Comparison of ENCODE assay signal across 8 mouse cellular contexts in the genomic region with DNA sequence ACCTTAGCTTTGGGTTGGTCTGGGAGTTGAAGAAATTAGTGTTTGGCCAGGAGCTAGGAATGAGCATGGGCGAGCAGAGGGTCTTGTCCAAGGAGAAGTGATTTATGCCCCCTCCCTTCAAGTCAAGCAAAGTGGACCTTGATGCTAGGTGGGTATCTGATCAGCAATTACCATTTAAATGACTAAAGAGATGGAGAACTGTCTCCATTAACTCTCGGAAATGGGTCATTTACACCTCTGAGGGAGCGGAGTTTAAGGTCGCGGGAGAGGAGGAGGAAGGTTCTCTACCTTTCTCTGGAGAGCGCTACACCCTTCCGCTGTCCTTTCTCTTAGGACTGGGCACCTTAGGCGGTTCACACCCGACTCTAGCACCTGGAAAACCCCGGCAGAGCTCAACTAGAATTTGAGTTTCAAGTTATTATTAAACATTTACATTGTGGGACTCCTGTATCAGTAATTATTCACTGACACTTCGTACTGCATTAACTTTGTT. TPM values are rescaled to one million over a fixed set of nuclear protein-coding genes. Genes with fewer than 3 reads are reported as not detected.
DNase-seq lines count a peak whose midpoint lies in the region; ATAC-seq and TF ChIP-seq lines count a peak whose summit lies in the region.

A gene (minus strand): TSS at position 97 of the 493 bp plus-strand sequence.

- WGBS in lung, adult 2 months = 35% methylated on average over 11 of the region's 11 CpGs
- 9% methylated on average over 11 of the region's 11 CpGs for WGBS in embryonic facial prominence, embryonic 14.5 days
- 5% methylated on average over 11 of the region's 11 CpGs for WGBS in hindbrain, embryonic 14.5 days

- no peak for TF ChIP-seq POLR2A in lung, adult 2 months (IDR thresholded peaks at IDR 0.05; ENCODE audit: borderline replicate concordance, extremely low read depth, low read depth, low read length)
- TF ChIP-seq POLR2A in myocyte (IDR thresholded peaks at IDR 0.05; ENCODE audit: insufficient read length, low read depth) = no peak

- peak within 1 kb of the TSS; percentile 41 for H3ac ChIP-seq in myocyte (ENCODE audit: control insufficient read depth, insufficient read length)

- peak within 1 kb of the TSS; percentile 63 for H3K9ac ChIP-seq in embryonic facial prominence, embryonic 14.5 days (ENCODE audit: low read depth, low read length)
- H3K9ac ChIP-seq in hindbrain, embryonic 14.5 days = peak within 1 kb of the TSS; percentile 62

- TF ChIP-seq CTCF in lung, adult 2 months (IDR thresholded peaks at IDR 0.05; ENCODE audit: insufficient read depth, low read length) = no peak

- DNase-seq in lung, adult 2 months = no peak
- no peak for DNase-seq in lung, postnatal 4 days
- no peak for DNase-seq in embryonic facial prominence, embryonic 14.5 days (ENCODE audit: low spot score)
- DNase-seq in hindbrain, embryonic 14.5 days (ENCODE audit: low spot score) = no peak
- no peak for DNase-seq in embryo, embryonic 9.5 days (ENCODE audit: extremely low spot score)
- no peak for DNase-seq in cerebellum, adult 11-12 months
- no peak for DNase-seq in thymus, postnatal 10 days (ENCODE audit: low spot score in 2 of 2)

- no peaks in the 10 kb centered on the region for H3K79me2 ChIP-seq in myocyte (ENCODE audit: control insufficient read depth, insufficient read depth)

- no peak within 1 kb of the TSS for H3K27ac ChIP-seq in embryonic facial prominence, embryonic 14.5 days (replicated peaks; ENCODE audit: low read depth, low read length)
- H3K27ac ChIP-seq in hindbrain, embryonic 14.5 days = no peak within 1 kb of the TSS

- no peak for ATAC-seq in embryonic facial prominence, embryonic 14.5 days (ENCODE audit: low read depth)
- ATAC-seq in hindbrain, embryonic 14.5 days (ENCODE audit: low FRiP score) = no peak

- no peaks in the 10 kb centered on the region for H3K36me3 ChIP-seq in embryonic facial prominence, embryonic 14.5 days (ENCODE audit: control insufficient read depth, insufficient read depth, low read length)
- no peaks in the 10 kb centered on the region for H3K36me3 ChIP-seq in hindbrain, embryonic 14.5 days (replicated peaks; ENCODE audit: control insufficient read depth, insufficient read depth)
- H3K36me3 ChIP-seq in myocyte (ENCODE audit: control insufficient read depth, insufficient read depth) = no peaks in the 10 kb centered on the region

- peak within 1 kb of the TSS; percentile 45 for H3K4me3 ChIP-seq in lung, adult 2 months (replicated peaks; ENCODE audit: extremely low read depth, low read depth, low read length)
- peak within 1 kb of the TSS; percentile 54 for H3K4me3 ChIP-seq in embryonic facial prominence, embryonic 14.5 days (ENCODE audit: low read depth, low read length)
- peak within 1 kb of the TSS; percentile 50 for H3K4me3 ChIP-seq in hindbrain, embryonic 14.5 days (replicated peaks; ENCODE audit: low read length)
- no peak within 1 kb of the TSS for H3K4me3 ChIP-seq in myocyte

- H3K4me2 ChIP-seq in embryonic facial prominence, embryonic 14.5 days (ENCODE audit: low read depth, low read length) = peak within 1 kb of the TSS; percentile 90
- H3K4me2 ChIP-seq in hindbrain, embryonic 14.5 days (replicated peaks) = peak within 1 kb of the TSS; percentile 94
- peak within 1 kb of the TSS; percentile 60 for H3K4me2 ChIP-seq in myocyte (ENCODE audit: low read depth)

- H3K27me3 ChIP-seq in embryonic facial prominence, embryonic 14.5 days (replicated peaks; ENCODE audit: control insufficient read depth, insufficient read depth, low read length) = peaks cover 67% of the 10 kb centered on the region
- H3K27me3 ChIP-seq in hindbrain, embryonic 14.5 days (ENCODE audit: control insufficient read depth, insufficient read depth, low read length) = peaks cover 66% of the 10 kb centered on the region
- H3K27me3 ChIP-seq in myocyte (ENCODE audit: control insufficient read depth, insufficient read depth, insufficient read length) = no peaks in the 10 kb centered on the region

- peaks cover 3% of the 10 kb centered on the region; the same call in 1 of the 2 replicates for H3K4me1 ChIP-seq in lung, adult 2 months (ENCODE audit: control insufficient read depth, insufficient read depth, low read length)
- H3K4me1 ChIP-seq in embryonic facial prominence, embryonic 14.5 days (ENCODE audit: control insufficient read depth, insufficient read depth, low read length) = peaks cover 6% of the 10 kb centered on the region; the same call in 1 of the 2 replicates
- peaks cover 13% of the 10 kb centered on the region; the same call in 1 of the 2 replicates for H3K4me1 ChIP-seq in hindbrain, embryonic 14.5 days (replicated peaks; ENCODE audit: control insufficient read depth, insufficient read depth, low read length)

- peaks cover 5% of the 10 kb centered on the region for H3K9me3 ChIP-seq in embryonic facial prominence, embryonic 14.5 days (ENCODE audit: control insufficient read depth, low read length)
- H3K9me3 ChIP-seq in hindbrain, embryonic 14.5 days (ENCODE audit: control insufficient read depth, low read length) = no peaks in the 10 kb centered on the region

TF ChIP-seq in myocyte, 11 proteins besides CTCF, POLR2A, EP300 and RAD21:
- TF ChIP-seq CEBPB (IDR thresholded peaks at IDR 0.05; ENCODE audit: insufficient read depth, poor library complexity, severe bottlenecking) (no peak), MYOG (IDR thresholded peaks at IDR 0.05; ENCODE audit: control insufficient read depth in 1 of 3, insufficient read depth in 1 of 3, insufficient read length in 2 of 3, low read depth in 2 of 3) (no peak), POLR2AphosphoS2 (IDR thresholded peaks at IDR 0.05; ENCODE audit: insufficient read length, low read depth) (no peak), MAX (IDR thresholded peaks at IDR 0.05; ENCODE audit: low read depth) (no peak), MYOD1 (IDR thresholded peaks at IDR 0.05; ENCODE audit: control insufficient read depth in 1 of 3, insufficient read length in 2 of 3, low read depth in 2 of 3) (no peak), TCF3 (IDR thresholded peaks at IDR 0.05; ENCODE audit: insufficient read length, low read depth) (no peak), SRF (IDR thresholded peaks at IDR 0.05; ENCODE audit: control insufficient read depth, insufficient read length, low read depth) (no peak), E2F4 (IDR thresholded peaks at IDR 0.05; ENCODE audit: insufficient read depth) (no peak), USF1 (IDR thresholded peaks at IDR 0.05; ENCODE audit: low read depth) (no peak), TCF12 (IDR thresholded peaks at IDR 0.05; ENCODE audit: insufficient read depth, poor library complexity, severe bottlenecking) (no peak), REST (IDR thresholded peaks at IDR 0.05; ENCODE audit: insufficient read depth, insufficient read length) (no peak)

RNA-seq across cellular contexts. Expression of the gene that starts here (rescaled TPM):
- polyA plus RNA-seq in lung, adult 2 months (2012; rRNA removed) = 58.8 and 65.7 TPM in 2 replicates
- polyA plus RNA-seq in embryonic facial prominence, embryonic 14.5 days (2014; fragmentation: Nextera tagmentation; extraction: Ambion mirVana) = 4.6 and 6.3 TPM in 2 replicates
- 13.1 and 14.1 TPM in 2 replicates for polyA plus RNA-seq in hindbrain, embryonic 14.5 days (2014; fragmentation: Nextera tagmentation; extraction: Ambion mirVana)
- polyA plus RNA-seq in myocyte (2012; fragmentation: generic; extraction: Trizol) = 15.6 TPM
